Mouse (Mus musculus) CH12.LX (cell line): Measurements from ENCODE around the gene Nsd1.

ENCODE experiments used
- CTCF ChIP-seq, 2 experiments: IDR thresholded peaks in 1 of 2; conservative IDR thresholded peaks in 1 of 2; 2 replicates each; pipeline ENCODE4 v1.5.1; 2011 to 2012; ENCODE audit warnings: low read depth in 2 of 2, low read length in 2 of 2, improper control_type of control experiment in 1 of 2, inconsistent platforms in 1 of 2, mild to moderate bottlenecking in 1 of 2, moderate library complexity in 1 of 2
- NRF1 ChIP-seq: IDR thresholded peaks from 2 replicates; pipeline ENCODE4 v1.6.1; 2014; ENCODE audit warnings: low read depth, mild to moderate bottlenecking, inconsistent platforms, low read length, improper control_type of control experiment, moderate library complexity
- POLR2AphosphoS2 ChIP-seq: IDR thresholded peaks from 2 replicates; pipeline ENCODE4 v1.6.1; 2011; ENCODE audit warnings: low read depth, low read length, improper control_type of control experiment

GRCm38 (mm10) chr13:55212011-55212360 lies 2.4 kb downstream of the Nsd1 start:
- no peak for TF ChIP-seq POLR2AphosphoS2
- TF ChIP-seq CTCF (conservative IDR thresholded peaks at IDR 0.05 in 1 of 2, IDR thresholded peaks at IDR 0.05 in 1 of 2; ENCODE audit: low read depth in 2 of 2, low read length in 2 of 2): no peak
- TF ChIP-seq NRF1: no peak
